Mouse (Mus musculus) megakaryocyte progenitor cell, adult 5-6 weeks (primary cell): Measurements from ENCODE around the gene Hdac5. TPM values are rescaled to one million over a fixed set of nuclear protein-coding genes. Genes with fewer than 3 reads are reported as not detected.

Experiments used
- total RNA-seq, 2 experiments: library from RNA; stranded (forward) in 1 of 2; stranded (reverse) in 1 of 2; fragments of 157-497, 149-512 nt in 1 of 2; fragments of 200-1000 nt in 1 of 2; gene quantifications; 2 replicates each; pipeline versions ENCODE4 v1.2.3 to v1.2.4; 2015 to 2017

Hdac5 gene
- total RNA-seq, 2 experiments from 2014 or later, result 18.6 to 22.1 TPM

Other genes with a start within 250 kb of the Hdac5 start
- not detected in 2 replicates for gene Cfap97d1, start 245.9 kb downstream of the Hdac5 start, total RNA-seq (2015)
- not detected in 2 replicates for gene Cfap97d1, start 245.9 kb downstream of the Hdac5 start, total RNA-seq (2017)
- 3.4 and 4.7 TPM in 2 replicates for gene Dusp3, start 243.2 kb downstream of the Hdac5 start, total RNA-seq (2015)
- gene Dusp3, start 243.2 kb downstream of the Hdac5 start, total RNA-seq (2017), result 1.4 and 4.1 TPM in 2 replicates
- not detected in 2 replicates for gene Mpp3, start 201.7 kb downstream of the Hdac5 start, total RNA-seq (2015)
- not detected in 2 replicates for gene Mpp3, start 201.7 kb downstream of the Hdac5 start, total RNA-seq (2017)
- 0.66 and 1.3 TPM in 2 replicates for gene Cd300lg, start 188.7 kb downstream of the Hdac5 start, total RNA-seq (2015)
- 0.71 and 1.1 TPM in 2 replicates for gene Cd300lg, start 188.7 kb downstream of the Hdac5 start, total RNA-seq (2017)
- gene Mpp2, start 141.7 kb downstream of the Hdac5 start, total RNA-seq (2015), result 0.22 and 0.24 TPM in 2 replicates
- 0.08 and 0.71 TPM in 2 replicates for gene Mpp2, start 141.7 kb downstream of the Hdac5 start, total RNA-seq (2017)
- not detected in 2 replicates for gene Ppy, start 128.8 kb downstream of the Hdac5 start, total RNA-seq (2015)
- not detected in 2 replicates for gene Ppy, start 128.8 kb downstream of the Hdac5 start, total RNA-seq (2017)
- gene Pyy, start 122.3 kb downstream of the Hdac5 start, total RNA-seq (2015), result not detected in 2 replicates
- gene Pyy, start 122.3 kb downstream of the Hdac5 start, total RNA-seq (2017), result not detected in 2 replicates
- 0.29 and 0.39 TPM in 2 replicates for gene Nags, start 84.7 kb downstream of the Hdac5 start, total RNA-seq (2015)
- gene Nags, start 84.7 kb downstream of the Hdac5 start, total RNA-seq (2017), result 0.20 TPM in 1 of 2 replicates, not detected in the other
- 8.1 and 11.5 TPM in 2 replicates for gene Tmem101, start 73.8 kb downstream of the Hdac5 start, total RNA-seq (2015)
- gene Tmem101, start 73.8 kb downstream of the Hdac5 start, total RNA-seq (2017), result 14.9 and 17.5 TPM in 2 replicates
- 127 and 133 TPM in 2 replicates for gene Lsm12, start 44.9 kb downstream of the Hdac5 start, total RNA-seq (2015)
- 67.8 and 79.1 TPM in 2 replicates for gene Lsm12, start 44.9 kb downstream of the Hdac5 start, total RNA-seq (2017)
- gene G6pc3, start 40.5 kb downstream of the Hdac5 start, total RNA-seq (2015), result 106 and 144 TPM in 2 replicates
- gene G6pc3, start 40.5 kb downstream of the Hdac5 start, total RNA-seq (2017), result 61.8 and 65.0 TPM in 2 replicates
- gene BC030867, start 18.7 kb upstream of the Hdac5 start, total RNA-seq (2015), result 20.7 and 21.1 TPM in 2 replicates
- 5.9 and 6.7 TPM in 2 replicates for gene BC030867, start 18.7 kb upstream of the Hdac5 start, total RNA-seq (2017)
- 1.5 and 2.0 TPM in 2 replicates for gene Asb16, start 38.6 kb upstream of the Hdac5 start, total RNA-seq (2015)
- 0.54 and 0.58 TPM in 2 replicates for gene Asb16, start 38.6 kb upstream of the Hdac5 start, total RNA-seq (2017)
- 15.3 and 16.3 TPM in 2 replicates for gene Tmub2, start 54.8 kb upstream of the Hdac5 start, total RNA-seq (2015)
- gene Tmub2, start 54.8 kb upstream of the Hdac5 start, total RNA-seq (2017), result 21.4 and 24.8 TPM in 2 replicates
- 19.0 and 19.1 TPM in 2 replicates for gene Atxn7l3, start 66.5 kb upstream of the Hdac5 start, total RNA-seq (2015)
- gene Atxn7l3, start 66.5 kb upstream of the Hdac5 start, total RNA-seq (2017), result 19.5 and 25.6 TPM in 2 replicates
- gene Ubtf, start 89.6 kb upstream of the Hdac5 start, total RNA-seq (2015), result 31.7 and 34.1 TPM in 2 replicates
- 131 and 155 TPM in 2 replicates for gene Ubtf, start 89.6 kb upstream of the Hdac5 start, total RNA-seq (2017)
- 1.1 and 2.0 TPM in 2 replicates for gene Slc4a1, start 136.0 kb upstream of the Hdac5 start, total RNA-seq (2015)
- gene Slc4a1, start 136.0 kb upstream of the Hdac5 start, total RNA-seq (2017), result 0.61 and 0.62 TPM in 2 replicates
- gene Rundc3a, start 163.2 kb upstream of the Hdac5 start, total RNA-seq (2015), result not detected in 2 replicates
- not detected in 2 replicates for gene Rundc3a, start 163.2 kb upstream of the Hdac5 start, total RNA-seq (2017)
- gene Slc25a39, start 177.8 kb upstream of the Hdac5 start, total RNA-seq (2015), result 95.5 and 124 TPM in 2 replicates
- 48.7 and 52.7 TPM in 2 replicates for gene Slc25a39, start 177.8 kb upstream of the Hdac5 start, total RNA-seq (2017)
- gene Grn, start 200.1 kb upstream of the Hdac5 start, total RNA-seq (2015), result 119 and 136 TPM in 2 replicates
- gene Grn, start 200.1 kb upstream of the Hdac5 start, total RNA-seq (2017), result 44.0 and 45.4 TPM in 2 replicates
- gene Fam171a2, start 217.5 kb upstream of the Hdac5 start, total RNA-seq (2015), result 0.05 and 0.07 TPM in 2 replicates
- 0.04 and 0.24 TPM in 2 replicates for gene Fam171a2, start 217.5 kb upstream of the Hdac5 start, total RNA-seq (2017)
- 5.3 and 6.4 TPM in 2 replicates for gene Itga2b, start 240.0 kb upstream of the Hdac5 start, total RNA-seq (2015)
- gene Itga2b, start 240.0 kb upstream of the Hdac5 start, total RNA-seq (2017), result 14.2 and 22.3 TPM in 2 replicates